Mouse (Mus musculus): ENCODE data around the gene Gfer. TPM values are rescaled to one million over a fixed set of nuclear protein-coding genes. Genes with fewer than 3 reads are reported as not detected.
A peak's percentile ranks its signal among the peaks of the same experiment; 100 is the strongest.

The Gfer gene
- total RNA-seq, 1 experiment from 2014 or later, result 44.6 TPM

DNA sequence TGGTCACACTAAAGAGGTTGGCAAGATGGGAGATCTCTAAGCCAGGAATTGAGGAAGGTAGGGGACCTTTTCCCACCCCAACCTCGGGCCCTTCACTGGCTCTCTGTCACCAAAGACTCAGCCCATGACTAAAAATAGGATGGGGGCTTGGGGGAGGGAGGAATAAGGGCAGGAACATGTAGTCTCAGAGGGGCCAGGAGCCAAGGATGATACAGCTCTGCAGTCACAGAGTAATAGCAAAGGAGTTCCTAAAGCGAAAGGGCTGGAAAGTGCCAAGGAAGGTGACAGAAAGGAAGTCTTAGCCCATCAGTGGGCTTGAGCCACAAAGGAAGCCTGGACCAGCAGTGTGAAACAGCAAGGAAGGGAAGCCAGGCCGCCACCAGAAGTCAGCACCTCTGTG, 44.1 kb downstream of the Gfer start:
- no peak for ATAC-seq (replicated peaks; ENCODE audit: low read depth, poor library complexity, severe bottlenecking)

DNA sequence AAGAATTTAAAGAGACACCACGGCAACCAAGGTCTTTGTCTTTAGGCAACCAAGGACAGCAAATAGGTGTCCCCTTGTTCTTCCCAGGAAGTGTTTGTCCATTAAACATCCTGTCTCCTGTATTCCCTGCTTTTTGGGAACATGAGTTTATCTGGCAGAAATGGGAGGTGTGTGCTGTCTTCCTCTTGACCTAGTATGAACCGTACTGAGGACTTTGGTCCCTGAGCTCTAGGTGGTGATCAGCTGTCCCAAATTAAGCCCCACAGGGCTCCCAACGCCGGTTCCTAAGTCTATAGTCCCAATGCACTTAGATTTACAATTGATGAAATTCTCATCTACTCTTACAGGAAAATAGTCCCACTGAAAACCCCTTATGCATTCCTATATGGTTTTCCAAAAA, 45.2 kb downstream of the Gfer start:
- ATAC-seq (replicated peaks; ENCODE audit: low read depth, poor library complexity, severe bottlenecking), result no peak

DNA sequence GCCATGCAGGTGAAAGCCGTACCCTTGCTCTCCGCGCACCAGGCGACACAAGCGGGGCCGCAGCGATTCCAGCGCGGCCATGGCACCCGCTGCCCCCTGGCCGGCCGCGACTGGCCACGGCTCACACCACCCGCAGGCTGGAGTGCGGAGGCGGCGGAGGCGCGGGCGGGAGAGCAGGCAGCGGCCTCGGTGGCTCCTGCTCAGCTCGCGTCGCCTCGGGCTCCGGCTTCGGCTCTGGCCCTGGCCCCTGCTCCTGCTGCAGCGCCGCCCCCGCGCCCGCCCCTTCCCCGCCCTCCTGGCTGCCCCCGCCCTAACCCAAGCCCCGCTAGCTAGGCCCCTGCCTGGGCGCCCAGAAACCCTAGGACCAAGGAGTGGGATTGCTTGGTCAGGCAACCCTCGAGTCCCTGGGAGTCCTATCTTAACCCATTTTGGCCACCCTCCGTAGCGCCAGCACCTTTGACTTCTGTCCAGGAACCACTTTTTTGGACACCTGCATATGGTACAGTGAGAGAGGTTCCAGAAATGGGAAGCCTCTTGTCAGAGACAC, 45.8 kb downstream of the Gfer start, which contains the start of gene Slc9a3r2:
Gene Slc9a3r2, minus strand, starts transcription at position 258 of the 547 bp plus-strand sequence.
- no peak for ATAC-seq (replicated peaks; ENCODE audit: low read depth, poor library complexity, severe bottlenecking)

DNA sequence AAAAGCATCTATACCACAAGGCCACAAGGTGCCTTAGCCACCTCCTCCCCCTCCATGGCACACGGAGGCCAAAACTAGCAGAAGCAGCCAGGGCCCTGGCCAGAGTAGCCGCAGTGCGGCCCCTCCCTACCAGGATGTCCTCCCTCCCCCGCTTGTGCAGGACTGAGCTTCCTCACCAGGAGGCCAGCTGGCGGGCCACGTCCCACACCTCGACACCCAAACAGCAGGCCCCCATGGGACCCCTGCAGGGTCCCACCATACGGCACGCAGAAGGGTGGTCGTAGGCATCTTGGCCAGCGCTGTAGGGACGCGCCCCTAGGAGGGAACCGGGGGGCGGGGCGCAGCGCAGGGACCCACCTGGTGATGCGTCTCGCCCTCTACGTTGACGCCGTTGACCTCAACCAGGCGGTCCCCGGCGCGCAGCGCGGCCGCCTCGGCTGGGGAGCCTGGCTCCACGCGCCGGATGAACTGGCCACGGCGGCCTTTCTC, 46.3 kb downstream of the Gfer start:
- peak; percentile 16; the same call in 1 of the 2 replicates for ATAC-seq (replicated peaks; ENCODE audit: low read depth, poor library complexity, severe bottlenecking)

DNA sequence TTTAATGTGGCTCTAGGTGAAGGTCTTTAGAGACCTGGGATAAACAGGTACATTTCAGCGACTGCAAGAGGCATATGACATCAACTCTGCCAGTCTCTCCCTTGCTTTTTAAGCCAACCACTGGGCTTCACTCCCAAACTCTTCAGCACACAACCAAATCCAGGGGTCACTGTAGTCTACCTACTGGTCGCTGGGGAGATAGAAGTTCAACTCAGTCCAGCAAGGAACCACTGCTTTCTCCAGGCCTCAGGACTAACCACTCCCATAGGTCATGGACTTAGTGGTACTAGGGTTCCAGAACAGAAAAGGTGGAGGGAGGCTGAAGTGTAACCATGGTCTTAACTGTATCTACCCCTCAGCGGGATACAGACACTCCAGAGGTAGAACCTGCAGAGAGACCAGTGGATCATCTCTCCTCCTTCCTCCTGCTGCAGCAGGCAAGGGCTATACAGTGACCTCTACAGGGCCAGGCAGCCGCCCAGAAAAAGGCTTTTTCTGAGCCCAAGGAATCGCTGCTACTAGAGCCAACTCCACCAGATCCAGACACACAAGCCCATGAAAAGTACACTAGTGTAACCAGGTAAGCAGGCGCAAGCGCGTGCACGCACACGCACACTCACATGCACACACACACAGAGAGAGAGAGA, 47.1 kb downstream of the Gfer start:
- no peak for ATAC-seq (replicated peaks; ENCODE audit: low read depth, poor library complexity, severe bottlenecking)

DNA sequence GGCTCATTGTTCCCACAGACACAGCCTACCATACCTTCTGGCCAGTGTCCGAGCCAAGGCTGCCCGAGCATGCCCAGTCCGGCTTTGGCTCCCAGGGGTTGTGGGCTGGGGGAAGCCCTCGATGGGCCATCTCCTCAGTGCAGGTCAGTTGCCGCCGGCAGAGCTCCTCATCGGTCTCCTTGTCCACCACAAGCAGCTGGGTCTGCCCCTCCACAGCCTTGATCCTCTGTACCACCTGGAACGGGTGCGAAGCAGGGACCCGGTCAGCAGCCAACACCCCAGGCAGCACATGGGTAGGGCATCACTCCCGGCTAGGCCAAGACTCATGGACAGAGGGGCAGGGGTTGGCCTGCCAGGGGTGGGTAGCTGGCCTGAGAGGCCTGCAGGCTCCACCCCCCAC, 48.5 kb downstream of the Gfer start:
- ATAC-seq (replicated peaks; ENCODE audit: low read depth, poor library complexity, severe bottlenecking), result no peak

DNA sequence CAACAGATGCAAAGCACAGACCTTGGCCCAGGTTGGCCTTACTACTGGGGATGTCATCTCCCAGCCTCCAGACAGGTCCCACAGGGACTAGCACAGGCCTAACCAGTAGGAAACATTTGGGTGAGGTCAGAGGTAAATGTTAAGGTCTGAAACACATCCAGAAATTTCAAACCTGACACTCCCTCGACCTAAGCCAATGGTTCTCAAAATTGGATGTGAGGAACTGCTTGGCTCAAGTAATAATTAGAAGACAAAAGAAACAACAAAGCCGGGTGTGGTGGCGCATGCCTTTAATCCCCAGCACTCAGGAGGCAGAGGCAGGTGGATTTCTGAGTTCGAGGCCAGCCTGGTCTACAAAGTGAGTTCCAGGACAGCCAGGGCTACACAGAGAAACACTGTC, 49.6 kb downstream of the Gfer start:
- ATAC-seq (replicated peaks; ENCODE audit: low read depth, poor library complexity, severe bottlenecking), result no peak

DNA sequence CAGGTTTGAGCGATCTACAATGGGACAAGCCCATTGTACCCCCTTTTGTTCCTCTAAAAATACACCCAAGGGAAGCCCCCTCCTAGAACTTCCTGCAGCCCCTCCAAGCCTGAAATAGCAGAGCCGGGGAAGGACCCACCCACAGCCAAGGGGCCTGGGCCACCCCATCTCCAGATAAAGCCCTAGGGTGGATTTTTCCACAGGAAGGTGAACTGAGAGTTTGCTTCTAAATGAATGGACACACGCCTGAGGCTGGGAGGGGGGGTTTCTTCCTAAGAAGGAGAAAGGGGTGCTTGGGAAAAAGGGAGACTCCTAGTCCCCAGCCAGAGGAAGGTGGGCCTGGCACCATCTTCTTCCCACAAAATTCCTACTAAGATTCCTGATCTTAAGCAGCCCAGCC, 50.0 kb downstream of the Gfer start:
- ATAC-seq (replicated peaks; ENCODE audit: low read depth, poor library complexity, severe bottlenecking), result no peak

DNA sequence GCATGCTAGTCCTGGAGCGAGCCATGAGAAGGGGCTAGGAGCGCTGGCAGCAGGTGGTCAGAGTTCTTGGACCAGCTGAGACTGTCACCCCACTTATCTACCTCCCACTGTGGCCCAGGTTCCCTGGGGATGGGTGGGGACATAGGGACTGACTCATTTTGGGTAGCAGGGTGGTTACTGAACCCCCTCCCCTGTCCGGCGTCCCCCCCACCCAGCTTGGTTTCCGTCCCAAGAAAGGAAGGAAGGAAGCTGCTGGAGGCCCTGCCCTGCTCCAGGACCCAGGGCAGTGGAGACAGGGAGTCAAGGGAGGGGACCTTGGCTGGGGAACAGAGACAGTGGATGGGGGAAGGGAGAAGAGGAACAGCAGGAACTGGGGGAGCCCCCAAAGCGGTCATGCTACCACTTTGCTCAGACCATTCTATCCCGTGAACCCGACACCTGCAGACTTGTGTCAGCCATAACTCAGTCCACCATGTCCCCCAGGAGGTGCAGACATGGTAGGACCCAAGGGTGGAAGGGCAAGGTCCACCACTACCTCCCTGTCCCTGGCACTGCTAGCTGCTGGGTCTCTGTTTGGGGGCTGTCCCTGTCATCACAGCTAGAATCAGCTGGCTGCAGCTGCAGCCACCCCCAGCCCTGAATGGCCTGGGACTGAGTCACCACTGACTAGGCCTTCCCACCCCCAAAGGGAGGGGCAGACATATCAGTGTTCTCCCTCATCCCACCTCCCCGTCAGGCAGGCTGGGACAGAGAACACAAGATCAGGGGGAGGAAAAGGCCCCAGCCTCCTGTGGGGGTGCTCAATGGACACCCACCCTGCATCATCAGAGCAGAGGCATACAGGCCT, 50.9 kb downstream of the Gfer start:
- no peak for ATAC-seq (replicated peaks; ENCODE audit: low read depth, poor library complexity, severe bottlenecking)

DNA sequence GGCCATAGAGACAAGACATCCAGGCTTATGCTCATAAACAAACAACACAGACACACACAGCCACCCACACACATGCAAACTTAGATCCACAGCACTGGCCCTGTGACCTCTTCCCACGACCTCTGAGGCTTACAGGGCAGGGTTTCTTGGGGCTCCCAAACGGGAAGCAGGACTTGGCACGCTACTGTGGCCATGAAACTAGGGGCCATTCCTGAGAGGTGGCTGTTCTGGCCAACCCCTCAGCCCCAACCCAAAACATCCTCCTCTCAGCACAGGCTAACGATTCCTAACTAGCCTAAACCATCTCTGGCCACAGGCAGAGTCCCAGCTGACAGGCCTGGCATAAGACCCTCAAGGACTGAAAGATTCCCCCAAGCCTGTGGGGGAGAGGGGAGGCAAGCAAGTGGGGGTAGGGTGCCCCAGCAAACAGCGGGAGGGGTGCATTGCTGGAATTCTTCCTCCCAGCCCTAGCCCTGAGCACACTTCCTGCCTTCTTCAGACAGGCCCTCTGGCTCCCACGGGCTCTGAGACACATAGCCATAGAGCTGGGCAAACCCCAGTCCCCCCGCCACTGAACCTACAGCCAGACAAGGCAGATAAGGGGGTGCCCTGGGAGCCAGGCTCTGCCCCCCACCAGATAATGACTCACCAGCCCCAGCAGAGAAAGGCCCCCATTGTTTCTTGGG, 51.8 kb downstream of the Gfer start:
- ATAC-seq (replicated peaks; ENCODE audit: low read depth, poor library complexity, severe bottlenecking), result no peak

Other genes with a start within 250 kb of the Gfer start
- 10.0 and 15.2 TPM in 2 replicates for gene E4f1, start 225.8 kb downstream of the Gfer start, total RNA-seq (2017)
- gene Pgp, start 225.8 kb downstream of the Gfer start, total RNA-seq (2017), result 21.6 and 23.5 TPM in 2 replicates
- gene Bricd5, start 222.3 kb downstream of the Gfer start, total RNA-seq (2017), result 1.3 TPM in 1 of 2 replicates, not detected in the other
- 9.6 and 25.7 TPM in 2 replicates for gene Mlst8, start 217.1 kb downstream of the Gfer start, total RNA-seq (2017)
- gene Caskin1, start 207.6 kb downstream of the Gfer start, total RNA-seq (2017), result not detected in 2 replicates
- gene Traf7, start 168.2 kb downstream of the Gfer start, total RNA-seq (2017), result 59.3 and 60.5 TPM in 2 replicates
- gene Rab26, start 161.9 kb downstream of the Gfer start, total RNA-seq (2017), result 0.05 TPM in 1 of 2 replicates, not detected in the other
- gene Pkd1, start 146.3 kb downstream of the Gfer start, total RNA-seq (2017), result 8.3 and 37.4 TPM in 2 replicates
- 39.0 and 52.2 TPM in 2 replicates for gene Tsc2, start 63.5 kb downstream of the Gfer start, total RNA-seq (2017)
- 18.0 and 25.1 TPM in 2 replicates for gene Nthl1, start 63.5 kb downstream of the Gfer start, total RNA-seq (2017)
- gene Slc9a3r2, start 45.8 kb downstream of the Gfer start, total RNA-seq (2017), result 1.3 and 1.4 TPM in 2 replicates
- 0.27 and 1.4 TPM in 2 replicates for gene Npw, start 37.7 kb downstream of the Gfer start, total RNA-seq (2017)
- gene Zfp598, start 26.5 kb downstream of the Gfer start, total RNA-seq (2017), result 20.0 and 25.4 TPM in 2 replicates
- not detected in 2 replicates for gene Syngr3, start 6.2 kb downstream of the Gfer start, total RNA-seq (2017)
- 0.69 and 18.3 TPM in 2 replicates for gene Noxo1, start 78 bp upstream of the Gfer start, total RNA-seq (2017)
- gene Tbl3, start 11.5 kb upstream of the Gfer start, total RNA-seq (2017), result 43.3 and 46.1 TPM in 2 replicates
- gene Rnf151, start 21.9 kb upstream of the Gfer start, total RNA-seq (2017), result not detected in 2 replicates
- gene Rps2, start 22.0 kb upstream of the Gfer start, total RNA-seq (2017), result 1,725 and 1,907 TPM in 2 replicates
- 192 and 287 TPM in 2 replicates for gene Ndufb10, start 28.3 kb upstream of the Gfer start, total RNA-seq (2017)
- gene Rpl3l, start 31.7 kb upstream of the Gfer start, total RNA-seq (2017), result 0.50 TPM in 1 of 2 replicates, not detected in the other
- gene Msrb1, start 40.5 kb upstream of the Gfer start, total RNA-seq (2017), result 41.2 and 41.7 TPM in 2 replicates
- gene Hs3st6, start 56.8 kb upstream of the Gfer start, total RNA-seq (2017), result not detected in 2 replicates
- gene Meiob, start 108.1 kb upstream of the Gfer start, total RNA-seq (2017), result 0.55 TPM in 1 of 2 replicates, not detected in the other
- 21.5 and 26.7 TPM in 2 replicates for gene Hagh, start 144.0 kb upstream of the Gfer start, total RNA-seq (2017)
- 24.6 and 25.9 TPM in 2 replicates for gene Fahd1, start 154.2 kb upstream of the Gfer start, total RNA-seq (2017)
- gene Igfals, start 169.8 kb upstream of the Gfer start, total RNA-seq (2017), result not detected in 2 replicates
- 35.6 and 45.6 TPM in 2 replicates for gene Nubp2, start 190.2 kb upstream of the Gfer start, total RNA-seq (2017)
- 14.8 and 21.5 TPM in 2 replicates for gene Spsb3, start 190.5 kb upstream of the Gfer start, total RNA-seq (2017)
- gene Eme2, start 198.9 kb upstream of the Gfer start, total RNA-seq (2017), result 9.2 and 22.7 TPM in 2 replicates
- 21.6 and 22.0 TPM in 2 replicates for gene Mrps34, start 199.0 kb upstream of the Gfer start, total RNA-seq (2017)
- 35.0 and 36.0 TPM in 2 replicates for gene Nme3, start 200.3 kb upstream of the Gfer start, total RNA-seq (2017)
- gene Mapk8ip3, start 240.8 kb upstream of the Gfer start, total RNA-seq (2017), result 21.0 and 33.2 TPM in 2 replicates